Mouse (Mus musculus) small intestine, adult 2 months (tissue): ENCODE measurements around the gene Trim26. TPM values are rescaled to one million over a fixed set of nuclear protein-coding genes. Genes with fewer than 3 reads are reported as not detected.

Source experiments
- H3K27ac ChIP-seq: fragments of 200-500 bp; 2 replicates; pipeline ENCODE4 v1.5.1; 2012; ENCODE audit warnings: low read depth, low read length, control low read depth, inconsistent platforms; ENCODE audit not compliant: insufficient read depth
- H3K27me3 ChIP-seq: fragments of 200-500 bp; 2 replicates; pipeline ENCODE4 v1.6.1; 2012; ENCODE audit warnings: mild to moderate bottlenecking, moderate library complexity, low read length, inconsistent platforms; ENCODE audit not compliant: control insufficient read depth, insufficient read depth
- H3K36me3 ChIP-seq: fragments of 200-500 bp; 2 replicates; pipeline ENCODE4 v1.6.1; 2012; ENCODE audit warnings: mild to moderate bottlenecking, low read length, control low read depth, inconsistent platforms; ENCODE audit not compliant: control insufficient read depth, insufficient read depth
- H3K4me1 ChIP-seq: fragments of 200-500 bp; 2 replicates; pipeline ENCODE4 v1.6.1; 2012; ENCODE audit warnings: low read length, inconsistent platforms, mixed read lengths; ENCODE audit not compliant: control insufficient read depth, insufficient read depth, insufficient read length
- H3K4me3 ChIP-seq: fragments of 200-500 bp; 2 replicates; pipeline ENCODE4 v1.5.1; 2012; ENCODE audit warnings: low read depth, mild to moderate bottlenecking, control low read depth, inconsistent platforms, low read length, moderate library complexity
- CTCF ChIP-seq: fragments of 200-500 bp; IDR thresholded peaks from 2 replicates; pipeline ENCODE4 v1.5.1; 2012; ENCODE audit warnings: low read depth, mild to moderate bottlenecking, control low read depth, inconsistent platforms, low read length, moderate library complexity, mixed read lengths; ENCODE audit not compliant: insufficient replicate concordance, insufficient read length; ENCODE audit errors: extremely low read depth
- POLR2A ChIP-seq: fragments of 200-500 bp; IDR thresholded peaks from 2 replicates; pipeline ENCODE4 v1.6.1; 2012; ENCODE audit warnings: low read depth, mild to moderate bottlenecking, control low read depth, inconsistent platforms, low read length, moderate library complexity
- WGBS: fragments of 180-500 bp; shearing (Covaris S2); methylation state at CpG from one replicate; pipeline ENCODE4 v1.1.7; 2018; 5-methylcytosine and 5-hydroxymethylcytosine counted together
- polyA plus RNA-seq: library from polyadenylated mRNA; depleted of rRNA; stranded (reverse); fragments of >200 nt; gene quantifications from 2 replicates; pipeline ENCODE4 v1.2.3, GENCODE M21; 2012; rRNA removed

The Trim26 gene
- polyA plus RNA-seq, 1 experiment = 37.3 TPM

DNA sequence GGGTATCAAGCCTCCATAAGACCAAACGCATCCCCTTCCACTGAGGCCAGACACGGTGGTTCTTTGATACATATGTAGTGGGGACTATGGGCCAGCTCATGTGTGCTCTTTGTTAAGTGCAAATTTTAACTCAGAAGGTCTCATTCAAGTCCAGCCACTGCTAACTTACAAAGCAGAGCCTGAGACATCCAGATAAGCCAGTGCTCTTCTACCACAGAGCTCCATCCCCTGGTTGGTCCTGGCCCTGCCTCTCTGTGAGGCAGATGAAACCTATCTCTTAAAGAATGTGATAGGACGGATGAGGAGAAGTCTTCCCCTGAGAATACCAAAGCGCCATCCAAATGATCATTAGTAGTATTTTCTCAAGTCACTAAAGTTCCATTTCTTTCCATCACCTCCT is 62.4 kb downstream of the Trim26 start:
- peaks cover 11% of the 10 kb centered on the region for H3K36me3 ChIP-seq
- H3K27me3 ChIP-seq = no peaks in the 10 kb centered on the region
- H3K27ac ChIP-seq = peak overlapping the region; percentile 85
- TF ChIP-seq CTCF (peak; percentile 9; the same call in 1 of the 2 replicates), POLR2A (no peak)
- peaks cover 2% of the 10 kb centered on the region; the same call in 1 of the 2 replicates for H3K4me1 ChIP-seq
- H3K4me3 ChIP-seq = peak overlapping the region; percentile 72
- 54% methylated on average over 4 of the region's 4 CpGs for WGBS

DNA sequence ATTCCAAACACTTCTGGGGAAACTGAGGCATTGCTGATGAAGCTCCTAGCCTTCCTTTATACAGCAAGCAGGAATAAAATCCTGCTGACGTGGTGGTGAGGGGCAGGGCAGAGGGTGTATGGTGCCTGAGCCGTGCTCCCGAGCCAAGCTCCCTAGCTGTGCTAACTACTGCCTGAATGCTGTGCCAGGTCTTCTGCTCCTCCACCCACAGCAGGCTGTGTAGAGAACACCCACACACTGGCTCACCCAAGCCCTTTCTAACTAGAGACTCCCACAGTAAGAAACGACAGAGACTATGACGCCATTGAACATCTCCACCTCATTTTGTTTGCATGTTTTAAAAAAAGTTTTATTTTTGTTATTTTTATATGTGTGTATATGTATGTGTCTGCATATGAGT is 63.1 kb downstream of the Trim26 start:
- H3K36me3 ChIP-seq = peaks cover 15% of the 10 kb centered on the region
- H3K27ac ChIP-seq = peak overlapping the region; percentile 85
- peak overlapping the region; percentile 72 for H3K4me3 ChIP-seq

DNA sequence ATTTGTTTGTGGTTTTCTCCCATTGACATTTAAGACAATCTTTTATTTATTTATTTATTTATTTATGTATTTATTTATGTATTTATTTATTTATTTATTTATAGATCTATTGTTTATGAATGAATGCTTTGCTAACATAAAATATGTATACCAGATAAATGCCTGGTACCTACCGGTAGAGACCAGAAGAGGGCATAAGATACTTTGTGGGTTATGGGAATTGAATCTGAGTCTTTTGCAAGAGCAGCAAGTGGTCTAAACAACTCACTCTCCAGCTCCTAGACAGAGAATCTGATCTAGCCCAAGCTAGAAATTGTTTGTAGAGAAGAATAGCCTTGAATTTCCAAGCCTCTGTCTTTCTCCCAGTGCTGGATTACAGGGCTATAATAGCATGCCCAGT is 63.8 kb downstream of the Trim26 start:
- peaks cover 22% of the 10 kb centered on the region for H3K36me3 ChIP-seq
- WGBS = 9% methylated on average over 1 of the region's 1 CpGs
- peak overlapping the region; percentile 9; the same call in 1 of the 2 replicates for H3K4me3 ChIP-seq
- TF ChIP-seq CTCF (no peak), POLR2A (no peak)
- H3K27me3 ChIP-seq = no peaks in the 10 kb centered on the region
- no peak overlapping the region for H3K27ac ChIP-seq
- peaks cover 3% of the 10 kb centered on the region; the same call in 1 of the 2 replicates for H3K4me1 ChIP-seq

More for the DNA sequence above, 63.1 kb downstream of the Trim26 start:
- Histone ChIP-seq H3K27me3 (no peaks in the 10 kb centered on the region), H3K4me1 (peaks cover 2% of the 10 kb centered on the region; the same call in 1 of the 2 replicates)
- WGBS = 35% methylated on average over 5 of the region's 5 CpGs
- TF ChIP-seq POLR2A = peak; percentile 39; the same call in 1 of the 2 replicates
- TF ChIP-seq CTCF = no peak

DNA sequence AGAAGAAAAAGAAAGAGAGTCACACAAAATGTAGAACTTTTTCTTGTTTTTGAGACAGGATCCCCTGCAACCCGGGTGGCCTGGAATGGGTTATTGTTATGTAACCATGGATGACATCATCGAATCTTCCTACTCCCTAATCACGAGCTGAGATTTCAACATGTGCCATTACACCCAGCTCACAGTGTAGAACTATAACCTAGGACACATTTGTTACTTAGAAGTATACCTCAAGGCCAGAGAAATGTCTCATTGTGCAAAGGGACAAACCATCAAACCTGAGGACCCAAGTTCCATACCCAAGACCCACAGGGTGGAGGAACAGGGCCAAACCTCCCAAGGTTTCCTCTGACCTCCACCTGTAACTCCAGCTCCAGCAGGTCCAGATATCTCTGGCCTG is 66.7 kb downstream of the Trim26 start:
- H3K4me1 ChIP-seq = peaks cover 1% of the 10 kb centered on the region; the same call in 1 of the 2 replicates
- no peak overlapping the region for H3K27ac ChIP-seq
- no peaks in the 10 kb centered on the region for H3K27me3 ChIP-seq
- TF ChIP-seq CTCF = no peak
- no peak for TF ChIP-seq POLR2A
- H3K36me3 ChIP-seq = peaks cover 47% of the 10 kb centered on the region
- 49% methylated on average over 3 of the region's 3 CpGs for WGBS
- no peak overlapping the region for H3K4me3 ChIP-seq

DNA sequence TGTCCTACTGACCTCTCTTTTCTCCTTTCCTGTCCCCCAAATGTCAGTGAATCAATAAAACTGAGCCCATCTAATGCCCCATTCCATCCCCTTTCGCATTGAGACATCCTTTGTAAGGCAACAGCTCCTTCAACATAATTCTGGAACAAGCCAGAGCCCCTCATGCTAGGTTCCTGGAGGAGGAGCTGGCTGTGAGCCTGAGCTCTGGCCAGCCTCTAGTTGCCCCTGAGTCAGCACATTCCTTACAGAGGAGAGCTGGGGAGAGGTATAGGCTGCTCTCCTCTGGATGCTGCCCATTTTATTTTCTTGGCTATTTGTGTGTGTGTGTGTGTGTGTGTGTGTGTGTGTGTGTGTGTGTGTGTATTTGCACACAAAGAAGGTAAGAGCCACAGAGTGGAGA is 71.3 kb downstream of the Trim26 start:
- H3K27me3 ChIP-seq = no peaks in the 10 kb centered on the region
- peaks cover 5% of the 10 kb centered on the region; the same call in 1 of the 2 replicates for H3K4me1 ChIP-seq
- H3K36me3 ChIP-seq = peaks cover 54% of the 10 kb centered on the region
- H3K4me3 ChIP-seq = no peak overlapping the region
- WGBS = 77% methylated on average over 1 of the region's 1 CpGs
- no peak overlapping the region for H3K27ac ChIP-seq
- TF ChIP-seq POLR2A (no peak), CTCF (no peak)

Other genes starting within 250 kb of the Trim26 start
- 0.11 and 0.14 TPM in 2 replicates for gene H2-M9, start 194.5 kb upstream of the Trim26 start, polyA plus RNA-seq
- not detected in 2 replicates for gene H2-M1, start 164.9 kb upstream of the Trim26 start, polyA plus RNA-seq
- not detected in 2 replicates for gene H2-M10.5, start 64.2 kb upstream of the Trim26 start, polyA plus RNA-seq
- gene H2-M10.6, start 25.0 kb upstream of the Trim26 start, polyA plus RNA-seq = not detected in 2 replicates
- gene Trim15, start 30.1 kb downstream of the Trim26 start, polyA plus RNA-seq = 25.0 and 39.3 TPM in 2 replicates
- gene Trim10, start 32.4 kb downstream of the Trim26 start, polyA plus RNA-seq = 0.09 TPM in 1 of 2 replicates, not detected in the other
- gene Trim40, start 53.0 kb downstream of the Trim26 start, polyA plus RNA-seq = 23.2 and 42.3 TPM in 2 replicates
- gene Trim31, start 61.0 kb downstream of the Trim26 start, polyA plus RNA-seq = 31.8 and 57.0 TPM in 2 replicates
- gene Rnf39, start 105.8 kb downstream of the Trim26 start, polyA plus RNA-seq = 3.6 and 16.0 TPM in 2 replicates
- gene Ppp1r11, start 114.6 kb downstream of the Trim26 start, polyA plus RNA-seq = 16.7 and 31.1 TPM in 2 replicates
- 14.3 and 23.8 TPM in 2 replicates for gene Znrd1, start 121.4 kb downstream of the Trim26 start, polyA plus RNA-seq
- 0.18 and 0.25 TPM in 2 replicates for gene Znrd1as, start 121.5 kb downstream of the Trim26 start, polyA plus RNA-seq
- gene 2410137M14Rik, start 144.1 kb downstream of the Trim26 start, polyA plus RNA-seq = not detected in 2 replicates
- gene H2-M5, start 152.4 kb downstream of the Trim26 start, polyA plus RNA-seq = 0.09 TPM in 1 of 2 replicates, not detected in the other
- 0.70 and 0.84 TPM in 2 replicates for gene Zfp57, start 164.0 kb downstream of the Trim26 start, polyA plus RNA-seq
- not detected in 2 replicates for gene Mog, start 186.3 kb downstream of the Trim26 start, polyA plus RNA-seq
- 7.3 and 14.5 TPM in 2 replicates for gene Gabbr1, start 208.8 kb downstream of the Trim26 start, polyA plus RNA-seq